Mouse (Mus musculus) fat pad, adult 2 months (tissue): ENCODE results near the gene Parp16.
"Not testable (repeated sequence)": the region's sequence is repeated elsewhere in the genome, so short reads cannot be mapped to it uniquely, and the experiment has no call there.

Experiments
- DNase-seq: peaks from one replicate; pipeline ENCODE4 v3.0.0-alpha.2; 2011; ENCODE audit warnings: low read depth, low spot score; ENCODE audit errors: extremely low read depth

Parp16 gene

GRCm38 (mm10) chr9:65239731-65240130, 44.6 kb downstream of the Parp16 start:
- DNase-seq, result no peak

- no peak for DNase-seq
These were observed 45.4 kb downstream of the Parp16 start for GRCm38 (mm10) chr9:65240587-65240986.

GRCm38 (mm10) chr9:65241973-65242372, 46.8 kb downstream of the Parp16 start:
- DNase-seq, result no peak

GRCm38 (mm10) chr9:65243249-65243648, 48.1 kb downstream of the Parp16 start:
- DNase-seq, result no peak

GRCm38 (mm10) chr9:65244036-65244806, 49.1 kb downstream of the Parp16 start:
- DNase-seq, result no peak

- no peak for DNase-seq
These were observed 52.6 kb downstream of the Parp16 start for GRCm38 (mm10) chr9:65247502-65248376.

GRCm38 (mm10) chr9:65248377-65248690, 53.2 kb downstream of the Parp16 start:
- DNase-seq, result no peak

GRCm38 (mm10) chr9:65252026-65252425, 56.9 kb downstream of the Parp16 start:
- DNase-seq, result no peak

- DNase-seq, result no peak
These were observed 60.9 kb downstream of the Parp16 start for GRCm38 (mm10) chr9:65255906-65256600.

GRCm38 (mm10) chr9:65257218-65257910, 62.2 kb downstream of the Parp16 start:
- peak; percentile 87 for DNase-seq

- DNase-seq, result no peak
These were observed 64.2 kb downstream of the Parp16 start for GRCm38 (mm10) chr9:65259366-65259765.

GRCm38 (mm10) chr9:65261591-65262230, 66.6 kb downstream of the Parp16 start:
- DNase-seq, result no peak

- no peak for DNase-seq
These were observed 67.5 kb downstream of the Parp16 start for GRCm38 (mm10) chr9:65262641-65263120.

- DNase-seq, result no peak
These were observed 69.8 kb downstream of the Parp16 start, which contains the start of gene Cilp for GRCm38 (mm10) chr9:65264959-65265358. Gene Cilp, plus strand, starts transcription at chr9:65265180.

GRCm38 (mm10) chr9:65267742-65268515, 72.8 kb downstream of the Parp16 start:
- no peak for DNase-seq

- no peak for DNase-seq
These were observed 78.1 kb downstream of the Parp16 start for GRCm38 (mm10) chr9:65273048-65273809.

- no peak for DNase-seq
These were observed 78.7 kb downstream of the Parp16 start for GRCm38 (mm10) chr9:65273873-65274272.

- DNase-seq, result not testable (repeated sequence)
These were observed 79.7 kb downstream of the Parp16 start for GRCm38 (mm10) chr9:65274851-65275250.
